ENCODE assay signal across 15 mouse cellular contexts in genomic region chr1:183188115-183189013, GRCm38 (mm10). TPM values are rescaled to one million over a fixed set of nuclear protein-coding genes. Genes with fewer than 3 reads are reported as not detected.
DNase-seq lines count a peak whose midpoint lies in the region; ATAC-seq and TF ChIP-seq lines count a peak whose summit lies in the region.
"Had no signal": no experiment of that assay in that cellular context is flagged by ENCODE, and none has a peak within 500 bp of the region (broad histone marks: within the 10 kb centered on the region; RNA-seq: fewer than 3 reads in every experiment).

No protein-coding gene starts in this region.

- no peak for DNase-seq in testis, postnatal 14 days (ENCODE audit: low spot score)
- DNase-seq in forelimb bud, embryonic 11.5 days (ENCODE audit: low read depth, low spot score), result peak; percentile 61
- peak; percentile 60 for DNase-seq in heart, postnatal 0 days (ENCODE audit: low spot score)
- DNase-seq in left cerebral cortex, postnatal 10 days (ENCODE audit: extremely low spot score in 1 of 2, low spot score in 2 of 2), result no peak
- DNase-seq in adrenal gland, adult (ENCODE audit: inconsistent age in 2 of 2, low spot score in 1 of 2), result no peak
- DNase-seq in urinary bladder, postnatal 36 days (ENCODE audit: low spot score in 2 of 2), result no peak
- DNase-seq: adrenal gland, adult 2 months; cerebellum, postnatal 36 days; kidney, adult 8-10 months; lung, adult 2 months; right cerebral cortex, postnatal 25 days; thymus, postnatal 36 days had no signal

- no peak overlapping the region for H3K9ac ChIP-seq in heart, postnatal 0 days (replicated peaks; ENCODE audit: low read depth, low read length)
- H3K9ac ChIP-seq: hindbrain, embryonic 14.5 days had no signal

- no peak for TF ChIP-seq EP300 in heart, postnatal 0 days (IDR thresholded peaks at IDR 0.05; ENCODE audit: low read depth)

- no peaks in the 10 kb centered on the region for H3K4me1 ChIP-seq in testis, adult 2 months (ENCODE audit: control insufficient read depth, insufficient read depth, low read length)
- H3K4me1 ChIP-seq in heart, postnatal 0 days (ENCODE audit: control insufficient read depth, insufficient read depth), result peaks cover 45% of the 10 kb centered on the region

- no peaks in the 10 kb centered on the region for H3K36me3 ChIP-seq in testis, adult 2 months (ENCODE audit: control insufficient read depth, insufficient read depth, low read length)
- no peaks in the 10 kb centered on the region for H3K36me3 ChIP-seq in heart, postnatal 0 days (replicated peaks; ENCODE audit: control insufficient read depth, insufficient read depth, low read length)
- H3K36me3 ChIP-seq: forebrain, embryonic 10.5 days had no signal

- intact Hi-C loops in left cerebral cortex, postnatal 10 days (cut with DNase I), result no loop called here

- H3K9me3 ChIP-seq in heart, postnatal 0 days (replicated peaks; ENCODE audit: control insufficient read depth, low read length), result no peaks in the 10 kb centered on the region
- H3K9me3 ChIP-seq: forebrain, embryonic 10.5 days had no signal

- ATAC-seq in heart, postnatal 0 days (ENCODE audit: insufficient read depth, low read depth), result peak; percentile 47; the same call in 1 of the 2 replicates

- H3K27me3 ChIP-seq in testis, adult 2 months (ENCODE audit: control insufficient read depth, insufficient read depth, low read length), result no peaks in the 10 kb centered on the region
- H3K27me3 ChIP-seq in heart, postnatal 0 days (ENCODE audit: control insufficient read depth, insufficient read depth, low read length), result no peaks in the 10 kb centered on the region

- WGBS in heart, postnatal 0 days, result 52% methylated on average over 20 of the region's 20 CpGs

- H3K4me3 ChIP-seq in testis, adult 2 months (ENCODE audit: control insufficient read depth, low read depth, low read length), result no peak overlapping the region
- H3K4me3 ChIP-seq in heart, postnatal 0 days (ENCODE audit: low read depth, low read length), result no peak overlapping the region
- H3K4me3 ChIP-seq: forebrain, embryonic 10.5 days had no signal

- H3K27ac ChIP-seq in testis, adult 2 months (ENCODE audit: control insufficient read depth, insufficient read depth, low read depth, low read length), result peak overlapping the region; percentile 16; the same call in 1 of the 2 replicates
- peak overlapping the region; percentile 58; the same call in 1 of the 2 replicates for H3K27ac ChIP-seq in heart, postnatal 0 days (ENCODE audit: low read depth)
- H3K27ac ChIP-seq: hindbrain, embryonic 14.5 days had no signal

- TF ChIP-seq CTCF in testis, adult 2 months (IDR thresholded peaks at IDR 0.05; ENCODE audit: control insufficient read depth, insufficient read depth, insufficient replicate concordance, low read depth, low read length), result no peak
- TF ChIP-seq CTCF in heart, postnatal 0 days (IDR thresholded peaks at IDR 0.05; ENCODE audit: low read depth), result 0 out of 2 replicates have a peak, but pooled peaks have one; percentile 1

- H3K4me2 ChIP-seq in heart, postnatal 0 days (ENCODE audit: low read depth, low read length), result 0 out of 2 replicates have a peak overlapping the region, but pooled peaks have one; percentile 24
- H3K4me2 ChIP-seq: hindbrain, embryonic 14.5 days had no signal

- TF ChIP-seq POLR2A in testis, adult 2 months (IDR thresholded peaks at IDR 0.05; ENCODE audit: control insufficient read depth, low read depth, low read length), result no peak

RNA-seq across cellular contexts. Expression of gene Disp1, which starts 33.0 kb away (rescaled TPM):
- 4.1 and 5.8 TPM in 2 replicates for polyA plus RNA-seq in testis, adult 2 months (2012; rRNA removed)
- total RNA-seq in heart, postnatal 0 days (2014; rRNA removed; ENCODE audit: low replicate concordance), result 8.1 and 11.9 TPM in 2 replicates
- 5.8 and 6.0 TPM in 2 replicates for polyA plus RNA-seq in heart, postnatal 0 days (2015; fragmentation: Nextera tagmentation; extraction: Ambion mirVana)
- 1 to 10 TPM; 3.8 to 3.9 TPM for total RNA-seq in left cerebral cortex, postnatal 10 days (2021)

Comparison
In these comparisons a context has a peak if more than half of its experiments do, and no peak if none do; other contexts are left out.
1. DNase-seq: peak in forelimb bud, embryonic 11.5 days (single experiment) and heart, postnatal 0 days (single experiment); none in testis, postnatal 14 days (single experiment), left cerebral cortex, postnatal 10 days (0 of 2), adrenal gland, adult (0 of 2) and urinary bladder, postnatal 36 days (0 of 2).